Mouse (Mus musculus) kidney, postnatal 25 days (tissue): Measurements from ENCODE around the gene Fbrsl1.
"Not testable (repeated sequence)": the region's sequence is repeated elsewhere in the genome, so short reads cannot be mapped to it uniquely, and the experiment has no call there.

ENCODE experiments used
- DNase-seq, 2 experiments: peaks; one replicate each; pipeline ENCODE4 v3.0.0; 2021; ENCODE audit warnings: mixed read lengths in 2 of 2

Fbrsl1 gene

GRCm38 (mm10) chr5:110447720-110448435 is 425 bp downstream of the Fbrsl1 start:
- DNase-seq = peak in 1 of 2 experiments; percentile 61

GRCm38 (mm10) chr5:110444509-110444908 is 3.8 kb downstream of the Fbrsl1 start:
- no peak for DNase-seq

- no peak for DNase-seq
These were observed 5.2 kb downstream of the Fbrsl1 start for GRCm38 (mm10) chr5:110442966-110443590.

GRCm38 (mm10) chr5:110439565-110440310 is 8.6 kb downstream of the Fbrsl1 start:
- DNase-seq = peak; percentile 69 to 84

GRCm38 (mm10) chr5:110438591-110438990 is 9.7 kb downstream of the Fbrsl1 start:
- DNase-seq = no peak

GRCm38 (mm10) chr5:110437632-110438261 is 10.6 kb downstream of the Fbrsl1 start:
- DNase-seq = no peak

GRCm38 (mm10) chr5:110436166-110436565 is 12.1 kb downstream of the Fbrsl1 start:
- DNase-seq = not testable (repeated sequence)

GRCm38 (mm10) chr5:110434816-110435215 is 13.5 kb downstream of the Fbrsl1 start:
- no peak for DNase-seq

GRCm38 (mm10) chr5:110429045-110429444 is 19.3 kb downstream of the Fbrsl1 start:
- DNase-seq = peak; percentile 71 to 74

- DNase-seq = no peak
These were observed 20.0 kb downstream of the Fbrsl1 start for GRCm38 (mm10) chr5:110428290-110428689.

GRCm38 (mm10) chr5:110425187-110425586 is 23.1 kb downstream of the Fbrsl1 start:
- no peak for DNase-seq

- DNase-seq = no peak
These were observed 24.1 kb downstream of the Fbrsl1 start for GRCm38 (mm10) chr5:110424204-110424603.

GRCm38 (mm10) chr5:110421393-110421792 is 26.9 kb downstream of the Fbrsl1 start:
- no peak for DNase-seq

- DNase-seq = no peak
These were observed 27.4 kb downstream of the Fbrsl1 start for GRCm38 (mm10) chr5:110420950-110421349.

GRCm38 (mm10) chr5:110420201-110420600 is 28.1 kb downstream of the Fbrsl1 start:
- peak in 1 of 2 experiments; percentile 17 for DNase-seq

GRCm38 (mm10) chr5:110418523-110418911 is 29.8 kb downstream of the Fbrsl1 start:
- no peak for DNase-seq

- DNase-seq = no peak
These were observed 30.4 kb downstream of the Fbrsl1 start for GRCm38 (mm10) chr5:110417756-110418522.

GRCm38 (mm10) chr5:110416825-110417401 is 31.4 kb downstream of the Fbrsl1 start:
- no peak for DNase-seq

GRCm38 (mm10) chr5:110415806-110416700 is 32.2 kb downstream of the Fbrsl1 start:
- no peak for DNase-seq

- DNase-seq = no peak
These were observed 33.3 kb downstream of the Fbrsl1 start for GRCm38 (mm10) chr5:110415022-110415421.

GRCm38 (mm10) chr5:110413018-110413417 is 35.3 kb downstream of the Fbrsl1 start:
- no peak for DNase-seq
